Mouse (Mus musculus): ENCODE results near the gene Gins2. TPM values are rescaled to one million over a fixed set of nuclear protein-coding genes. Genes with fewer than 3 reads are reported as not detected.

Gene Gins2
- total RNA-seq, 1 experiment from 2014 or later: 15.5 TPM

DNA sequence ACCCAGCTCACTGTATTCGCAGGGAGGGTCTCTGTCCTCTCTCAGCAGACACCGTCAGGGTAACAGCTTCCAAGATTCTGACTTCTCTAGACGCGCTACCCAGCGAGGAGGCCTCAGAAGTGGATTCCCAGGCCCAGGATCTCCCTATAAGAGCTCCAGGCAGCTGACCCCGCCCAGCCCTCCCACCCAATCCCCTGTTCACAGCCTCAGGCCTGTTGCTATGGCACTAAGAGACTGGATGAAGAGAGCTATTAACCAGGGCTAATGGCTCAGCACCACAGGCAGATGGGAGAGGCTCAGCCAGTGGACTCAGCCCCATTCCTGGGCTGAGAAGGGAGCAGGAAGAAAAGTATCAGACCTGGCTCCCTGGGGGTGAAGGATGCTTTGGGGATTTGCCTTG lies 13.6 kb upstream of the Gins2 start:
- DNase-seq: no peak

DNA sequence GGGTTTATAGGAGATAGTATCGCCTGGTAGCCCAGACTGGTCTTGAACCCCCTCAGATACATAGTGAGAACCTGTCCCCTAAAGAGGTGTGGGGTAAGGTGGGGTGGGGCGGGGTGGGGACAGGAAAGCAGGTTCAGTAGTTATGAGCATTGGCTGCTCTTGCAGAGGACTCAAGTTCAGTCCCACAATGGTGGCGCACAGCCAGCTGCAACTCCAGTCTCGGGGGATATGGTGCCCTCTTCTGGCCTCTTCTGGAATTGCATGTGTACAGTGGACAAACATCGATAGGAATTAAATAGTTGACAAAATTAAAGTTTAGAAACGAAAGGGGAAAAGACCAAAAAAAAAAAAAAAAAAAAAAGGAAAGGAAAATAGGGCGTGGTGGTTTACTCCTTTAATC lies 10.4 kb upstream of the Gins2 start:
- peak; percentile 90 for DNase-seq

DNA sequence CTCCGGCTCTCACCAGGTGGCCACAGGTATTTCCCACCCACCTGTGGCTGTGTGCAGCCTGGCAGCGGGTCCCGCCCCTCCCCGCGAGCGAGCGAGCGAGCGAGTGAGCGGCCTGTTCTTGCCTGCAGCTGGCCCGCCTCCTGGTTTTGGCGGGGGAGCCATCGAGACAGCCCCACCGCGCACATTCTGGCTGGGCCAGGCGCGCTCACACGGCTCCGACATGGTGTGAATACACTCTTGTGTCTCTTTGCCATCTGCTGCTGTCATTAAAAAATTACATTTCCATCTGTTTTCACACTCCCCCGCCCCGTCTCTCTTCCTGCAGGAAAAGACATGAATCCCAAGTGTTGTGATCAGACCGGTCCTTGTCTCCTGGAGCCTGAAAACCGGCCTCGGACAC lies 9.5 kb upstream of the Gins2 start:
- no peak for DNase-seq

DNA sequence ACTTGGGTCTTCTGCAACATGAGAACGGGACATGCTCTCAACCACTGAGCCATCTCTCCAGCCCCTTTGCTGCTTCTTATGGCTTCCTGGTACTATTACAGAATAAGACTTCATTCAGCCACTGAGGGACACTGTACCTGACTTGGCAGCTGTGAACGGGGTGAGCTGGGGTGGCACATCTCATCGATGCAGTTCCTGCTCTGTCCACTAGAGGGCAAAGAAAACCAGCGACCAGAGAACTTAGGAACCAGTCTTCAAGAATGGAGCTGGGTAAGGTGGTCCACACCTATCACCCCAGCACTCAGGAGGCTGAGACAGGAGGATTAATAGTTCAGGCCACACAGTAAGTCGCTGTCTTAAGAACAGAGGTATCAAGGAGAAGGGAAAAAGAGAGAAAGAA lies 6.9 kb upstream of the Gins2 start:
- peak; percentile 69 for DNase-seq

DNA sequence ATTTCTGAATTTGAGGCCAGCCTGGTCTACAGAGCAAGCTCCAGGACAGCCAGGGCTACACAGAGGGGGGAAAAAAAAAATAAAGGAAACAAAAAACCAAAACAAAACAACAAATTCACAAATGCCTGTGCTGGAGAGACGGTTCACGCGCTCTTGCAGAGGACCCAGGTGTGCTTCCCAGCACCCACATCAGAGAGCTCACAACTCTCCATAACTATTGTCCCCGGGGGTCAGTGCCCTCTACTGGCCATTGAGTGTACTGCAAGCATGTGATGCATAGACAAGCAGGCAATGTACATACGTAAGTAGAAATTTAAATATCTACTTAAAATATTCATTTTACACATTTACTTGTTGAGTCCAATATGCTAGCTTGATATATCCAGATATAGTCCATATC lies 5.5 kb upstream of the Gins2 start:
- DNase-seq: no peak

DNA sequence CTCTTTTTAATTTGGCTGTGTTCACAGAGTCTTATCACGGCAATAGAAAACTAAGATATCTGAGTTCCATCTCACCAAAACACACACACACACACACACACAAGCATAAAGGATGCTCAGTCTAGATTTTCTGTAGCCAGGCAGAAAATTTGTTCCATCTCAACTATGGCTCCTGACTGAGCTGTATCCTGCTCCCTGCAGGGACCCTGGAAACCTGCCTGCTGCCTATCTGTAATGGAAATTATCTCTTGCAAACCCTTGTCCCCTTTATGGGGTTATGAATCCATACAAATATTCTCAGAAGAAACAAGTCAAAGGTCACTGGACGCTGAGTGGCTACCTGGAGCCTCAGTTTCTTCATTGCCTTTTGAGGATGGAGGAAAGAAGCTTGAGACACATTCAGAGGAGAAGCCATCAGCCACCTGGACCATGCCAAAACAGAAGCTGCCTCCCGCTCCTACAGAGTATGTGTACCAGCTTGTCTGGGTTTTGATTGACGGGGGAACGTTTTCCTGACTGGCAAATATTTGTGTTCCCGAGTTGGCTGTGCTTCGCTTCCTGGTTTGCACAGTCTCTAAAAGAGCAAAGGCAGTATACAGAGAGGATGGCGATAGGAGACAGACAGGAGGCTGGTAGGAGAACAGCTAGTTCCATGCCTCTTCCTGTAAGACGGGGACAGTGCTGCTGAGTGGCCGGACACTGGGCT lies 2.6 kb upstream of the Gins2 start:
- DNase-seq: no peak

DNA sequence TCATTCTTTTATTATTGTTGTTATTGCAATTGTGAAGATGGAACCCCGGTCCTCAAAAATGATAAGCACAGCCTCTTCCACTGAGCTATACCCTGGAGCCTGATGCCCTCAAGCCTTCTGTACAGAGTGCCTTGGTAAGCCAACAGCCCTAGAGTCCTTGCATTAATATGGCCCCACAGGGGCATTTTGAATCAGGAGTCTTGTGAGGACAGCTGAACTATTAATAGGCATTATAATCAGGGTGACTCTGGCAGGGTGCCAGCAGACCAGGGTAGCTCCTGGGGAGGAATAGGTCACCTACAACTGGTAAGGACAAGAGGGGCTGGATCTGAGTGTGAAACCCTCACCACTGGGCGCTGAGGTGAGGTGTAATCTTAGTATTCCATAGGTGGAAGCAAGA lies 817 bp upstream of the Gins2 start:
- DNase-seq: peak; percentile 57

DNA sequence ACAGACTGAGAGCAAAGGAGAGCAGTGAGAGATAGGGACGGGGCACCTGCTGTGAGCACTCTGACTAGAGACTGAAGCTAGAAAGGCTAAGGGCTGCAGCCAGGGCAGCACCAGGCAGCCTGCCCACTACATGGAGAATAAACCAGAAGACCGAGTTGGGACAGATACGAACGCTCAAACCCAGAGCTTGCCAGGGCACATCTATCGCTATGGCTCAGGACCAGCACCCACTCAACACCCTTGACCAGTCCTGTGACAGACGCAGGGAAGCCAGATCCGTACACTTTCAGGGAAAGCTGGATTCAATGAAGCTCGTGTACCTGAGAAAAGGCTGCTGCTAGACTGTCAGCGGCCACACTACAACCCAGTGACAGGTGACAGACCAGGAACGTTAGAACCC lies 3.6 kb downstream of the Gins2 start:
- no peak for DNase-seq

DNA sequence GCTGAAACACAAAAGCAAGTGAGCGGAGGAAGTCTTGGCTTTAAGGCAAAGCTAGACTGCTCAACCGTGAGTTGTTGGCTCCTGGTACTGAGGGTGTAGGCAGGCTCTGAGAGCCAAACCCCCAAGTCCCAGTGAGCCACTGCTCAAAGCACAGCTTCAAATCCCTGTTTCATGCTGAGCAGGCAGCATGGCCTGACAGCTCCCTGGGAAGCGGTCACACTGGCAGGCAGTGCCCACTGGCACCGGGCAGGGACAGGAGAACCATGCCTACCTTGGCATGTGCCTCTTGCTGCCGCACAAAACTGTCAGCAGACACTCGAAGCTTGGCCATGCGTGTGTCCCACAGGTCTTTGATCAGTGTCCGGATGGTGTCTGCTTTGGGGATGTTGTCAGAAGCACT lies 7.3 kb downstream of the Gins2 start:
- peak; percentile 45 for DNase-seq

DNA sequence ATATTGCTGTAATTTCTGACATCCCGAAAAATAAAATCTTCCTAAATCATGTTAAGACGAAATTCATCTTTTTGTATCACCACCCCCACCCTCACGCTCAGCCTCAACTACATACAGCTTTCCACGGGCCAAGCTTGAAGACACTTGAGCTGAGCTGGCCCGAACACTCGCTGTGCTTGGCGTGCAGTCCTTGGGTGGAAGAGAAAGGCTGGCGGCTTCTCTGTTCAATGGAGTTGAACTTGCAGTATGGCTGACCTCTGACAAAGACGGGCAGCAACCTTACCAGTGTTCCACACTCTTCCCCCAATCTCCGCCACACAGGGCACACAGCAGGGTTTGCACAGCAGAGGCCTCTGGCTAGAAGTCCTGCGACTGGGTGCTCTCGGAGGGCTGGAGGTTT lies 7.8 kb downstream of the Gins2 start:
- no peak for DNase-seq

DNA sequence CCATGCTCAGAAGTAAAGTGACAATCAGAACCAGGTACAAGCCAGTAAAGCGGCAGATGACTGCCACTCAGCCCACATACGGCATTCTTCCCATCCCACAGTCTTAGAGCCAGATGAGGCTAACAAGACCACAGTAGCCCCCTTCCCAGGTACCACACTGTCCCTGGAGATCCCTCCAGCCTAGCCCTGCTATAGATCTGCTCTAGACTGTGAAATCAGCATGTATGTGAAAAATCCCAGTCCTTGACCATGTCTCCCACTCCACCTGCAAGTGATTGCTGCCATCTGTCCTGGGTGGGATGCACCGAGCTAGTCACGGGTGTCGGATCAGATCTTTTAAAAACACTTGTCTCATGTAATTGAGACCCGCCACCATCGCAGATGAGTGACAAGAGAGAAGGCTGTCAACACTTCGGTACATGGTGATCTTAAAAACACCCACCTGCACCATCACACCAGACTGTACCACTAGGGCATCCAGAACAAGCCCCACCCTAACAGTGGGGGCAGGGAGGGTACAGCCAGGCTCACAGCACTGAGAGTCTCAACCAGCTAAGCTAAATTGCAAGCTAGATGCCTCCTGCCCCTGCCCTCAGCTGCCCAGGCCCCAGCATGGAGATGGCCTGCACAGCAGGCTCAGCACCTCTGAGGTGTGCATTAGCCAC lies 8.6 kb downstream of the Gins2 start:
- no peak for DNase-seq

DNA sequence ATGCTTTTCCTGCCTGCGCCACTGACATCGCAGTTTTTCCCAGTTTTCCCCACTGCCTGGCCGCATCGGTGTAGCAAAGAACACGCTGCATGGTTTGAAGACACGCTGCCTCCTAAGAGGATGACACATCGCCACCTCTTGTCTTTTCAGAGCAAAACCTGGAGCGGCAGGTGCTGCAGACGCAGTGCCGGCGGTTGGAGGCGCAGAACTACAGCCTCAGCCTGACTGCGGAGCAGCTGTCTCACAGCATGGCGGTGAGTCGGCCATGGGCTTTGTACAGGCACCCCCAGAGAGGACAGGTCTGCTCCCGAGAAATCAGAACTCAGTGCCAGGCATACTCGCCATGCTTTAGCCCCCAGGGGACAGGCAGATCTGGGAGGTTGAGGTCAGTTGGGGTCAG lies 11.3 kb downstream of the Gins2 start:
- no peak for DNase-seq

DNA sequence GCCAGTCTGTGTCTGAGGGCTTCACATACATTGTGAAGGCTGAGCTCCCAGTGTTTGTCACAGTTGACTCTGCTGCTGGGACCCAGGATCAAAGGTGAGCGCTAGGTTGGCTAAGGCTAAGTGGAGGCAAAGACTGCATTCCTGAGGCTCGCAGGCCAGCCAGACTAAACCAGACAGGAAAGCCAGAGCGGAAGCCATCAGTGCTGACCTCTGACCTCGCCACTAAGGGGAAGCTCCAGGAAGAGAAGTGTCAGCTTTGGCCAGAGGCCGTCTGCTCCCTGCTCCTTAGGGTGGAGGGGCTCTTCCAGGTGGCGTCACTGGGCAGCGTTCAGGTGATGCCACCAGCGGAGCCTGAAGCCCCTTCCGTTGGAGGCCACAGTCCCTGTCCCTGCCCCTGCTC lies 13.3 kb downstream of the Gins2 start:
- peak; percentile 46 for DNase-seq

DNA sequence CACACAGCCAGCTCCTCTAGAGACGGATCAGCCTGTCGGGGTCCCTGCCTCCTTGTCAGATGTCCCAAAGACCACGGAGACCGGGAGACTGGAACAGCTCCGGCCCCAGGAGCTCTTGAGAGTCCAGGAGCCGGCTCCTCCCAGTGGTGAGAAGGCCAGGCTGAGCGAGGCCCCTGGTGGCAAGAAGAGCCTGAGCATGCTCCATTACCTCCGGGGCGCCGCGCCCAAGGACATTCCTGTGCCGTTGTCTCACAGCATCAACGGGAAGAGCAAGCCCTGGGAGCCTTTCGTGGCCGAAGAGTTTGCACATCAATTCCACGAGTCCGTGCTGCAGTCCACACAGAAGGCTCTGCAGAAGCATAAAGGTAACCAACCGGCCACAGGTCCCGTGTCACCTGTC lies 14.2 kb downstream of the Gins2 start:
- peak; percentile 82 for DNase-seq

DNA sequence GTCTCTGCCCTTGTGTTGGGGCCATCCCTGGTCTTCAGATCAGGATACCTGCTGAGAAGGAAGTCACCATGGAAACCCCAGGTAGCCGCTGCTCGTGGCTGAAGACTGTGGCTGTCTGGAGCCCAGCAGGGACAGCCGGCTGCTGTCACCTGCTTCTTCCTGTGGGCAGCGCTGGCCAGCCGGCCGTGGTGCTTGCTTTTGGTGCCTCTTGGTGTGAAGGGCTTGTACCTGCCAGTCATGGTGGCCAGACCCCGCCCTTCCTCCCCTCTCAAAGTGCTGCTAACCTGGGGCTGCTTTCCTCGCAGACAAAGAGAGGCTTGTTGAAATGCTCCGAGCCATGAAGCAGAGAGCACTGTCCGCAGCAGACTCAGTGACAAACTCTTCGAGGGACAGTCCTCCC lies 15.2 kb downstream of the Gins2 start:
- DNase-seq: no peak

DNA sequence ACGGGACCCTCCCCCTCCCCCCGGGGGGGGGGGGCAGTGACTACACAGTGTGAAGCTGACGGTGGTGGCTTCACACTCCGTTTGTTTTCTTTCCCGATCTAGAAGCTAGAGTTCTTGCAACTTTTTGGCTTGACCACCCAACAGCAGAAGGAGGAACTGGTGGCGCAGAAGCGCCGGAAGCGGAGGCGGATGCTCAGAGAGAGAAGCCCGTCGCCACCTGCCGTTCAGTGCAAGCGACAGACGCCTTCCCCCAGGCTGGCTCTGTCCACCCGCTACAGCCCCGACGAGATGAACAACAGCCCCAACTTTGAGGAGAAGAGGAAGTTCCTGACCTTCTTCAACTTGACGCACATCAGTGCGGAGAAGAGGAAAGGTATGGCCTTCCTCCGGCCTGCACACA lies 16.6 kb downstream of the Gins2 start:
- DNase-seq: no peak

DNA sequence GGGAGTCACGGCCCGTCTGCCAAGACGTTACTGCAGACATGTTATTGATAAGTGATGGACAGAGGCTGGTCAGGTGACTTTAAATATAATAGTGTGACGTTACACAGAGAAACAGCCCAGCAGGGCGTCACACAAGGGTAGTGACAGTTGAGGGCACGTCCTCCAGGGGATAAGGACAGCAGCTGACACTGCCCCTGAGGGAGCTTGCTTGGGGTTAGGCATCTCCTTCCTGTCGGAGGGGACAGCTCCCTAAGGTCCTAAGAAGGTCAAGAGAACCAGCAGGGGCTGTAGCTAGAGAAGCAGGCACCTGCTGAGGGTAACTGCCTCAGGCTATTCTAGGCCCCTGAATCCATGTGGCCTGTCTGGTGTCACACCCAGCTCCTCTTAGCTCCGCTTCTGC lies 17.5 kb downstream of the Gins2 start:
- no peak for DNase-seq

DNA sequence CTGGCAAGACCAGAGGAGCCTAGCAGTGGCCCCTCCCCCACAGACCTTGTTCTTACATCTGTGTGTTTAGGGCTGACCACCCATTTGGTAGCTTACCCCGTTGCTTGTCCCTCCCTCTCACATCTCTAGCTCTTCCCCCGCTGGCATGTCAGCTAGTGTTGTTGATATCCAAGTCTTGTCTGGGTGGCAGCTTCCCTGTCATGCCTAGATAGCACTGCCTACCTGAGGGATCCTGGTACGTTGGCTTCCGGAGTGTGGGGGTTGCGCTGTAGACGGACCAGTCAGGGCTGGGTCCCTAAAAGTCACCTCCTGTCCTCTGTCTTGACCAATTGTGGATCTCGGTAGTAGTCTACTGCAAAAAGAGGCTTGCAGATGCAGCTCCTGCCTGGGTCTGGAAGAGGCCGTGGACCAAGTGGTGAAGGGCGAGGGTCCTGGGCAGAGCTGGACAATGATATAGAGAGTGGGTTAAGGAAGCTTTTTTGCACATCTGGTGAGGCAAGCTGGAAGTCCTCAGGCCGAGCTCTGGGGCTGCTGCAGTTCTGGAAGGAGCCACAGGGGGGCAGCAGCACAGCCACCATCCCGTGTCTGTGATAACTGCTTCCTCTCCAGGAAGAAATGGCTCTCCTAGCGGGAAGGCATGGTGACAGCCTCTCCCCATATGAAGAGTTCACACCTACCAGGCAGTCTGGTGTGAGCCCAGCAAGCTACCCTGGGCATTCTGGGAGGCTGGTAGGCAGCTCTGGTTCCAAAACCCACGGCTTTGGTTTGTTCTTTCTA lies 19.0 kb downstream of the Gins2 start:
- DNase-seq: peak; percentile 82

DNA sequence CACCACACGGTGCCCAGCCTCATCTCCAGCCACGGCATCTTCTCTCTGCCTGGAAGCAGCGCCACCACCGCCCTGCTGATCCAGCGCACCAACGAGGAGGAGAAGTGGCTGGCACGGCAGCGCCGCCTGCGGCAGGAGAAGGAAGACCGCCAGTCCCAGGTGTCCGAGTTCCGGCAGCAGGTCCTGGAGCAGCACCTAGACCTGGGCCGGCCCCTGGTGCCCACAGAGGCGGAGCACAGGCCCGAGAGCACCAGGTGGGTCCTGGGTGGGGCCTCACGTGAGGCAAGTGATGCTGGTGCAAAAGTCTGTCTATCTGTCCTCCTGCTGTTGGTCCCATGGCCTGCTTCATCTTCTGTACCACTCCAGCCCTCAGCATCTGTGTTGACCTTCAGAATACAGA lies 20.0 kb downstream of the Gins2 start:
- no peak for DNase-seq

DNA sequence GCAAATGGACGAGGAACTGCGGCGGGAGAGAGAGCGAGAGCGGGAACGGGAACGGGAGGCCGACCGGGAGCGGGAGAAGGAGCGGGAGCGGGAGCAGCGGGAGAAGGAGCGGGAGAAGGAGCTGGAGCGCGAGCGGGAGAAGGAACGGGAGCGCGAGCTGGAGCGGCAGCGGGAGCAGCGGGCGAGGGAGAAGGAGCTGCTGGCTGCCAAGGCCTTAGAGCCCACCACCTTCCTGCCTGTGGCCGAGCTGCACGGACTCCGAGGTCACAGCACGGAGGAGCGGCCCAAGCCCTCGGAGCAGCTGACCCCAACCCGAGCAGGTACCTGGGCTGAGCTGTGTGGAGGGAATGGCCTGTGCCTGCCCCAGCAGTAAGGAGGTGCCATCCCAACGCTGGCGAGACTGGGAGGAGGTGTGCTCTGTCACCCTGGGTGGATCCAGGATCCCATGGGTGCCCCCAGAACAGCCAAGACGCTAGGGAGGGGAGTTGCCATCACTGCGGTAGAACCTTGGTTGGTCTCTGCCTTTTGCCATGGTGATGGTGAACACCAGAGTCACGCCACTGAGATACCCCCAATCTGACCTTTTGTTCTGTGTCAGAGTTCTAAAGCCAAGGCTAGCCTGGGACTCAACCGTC lies 20.8 kb downstream of the Gins2 start:
- DNase-seq: no peak

DNA sequence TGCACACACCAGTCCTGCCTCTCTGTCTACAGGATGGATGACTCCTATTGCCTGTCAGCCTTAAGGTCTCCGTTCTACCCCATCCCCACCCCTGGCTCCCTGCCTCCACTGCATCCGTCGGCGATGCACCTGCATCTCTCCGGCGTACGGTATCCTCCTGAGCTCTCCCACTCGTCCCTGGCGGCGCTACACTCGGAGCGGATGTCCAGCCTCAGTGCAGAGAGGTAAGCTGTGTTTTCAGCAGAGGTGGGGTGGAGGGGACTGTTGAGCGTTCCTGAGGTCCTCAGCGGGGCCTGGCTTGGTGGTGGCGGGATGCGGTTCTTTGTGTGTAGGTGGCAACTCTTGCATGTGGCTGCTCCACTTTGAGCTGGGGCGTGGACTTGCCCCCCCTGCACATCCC lies 21.4 kb downstream of the Gins2 start:
- DNase-seq: no peak

DNA sequence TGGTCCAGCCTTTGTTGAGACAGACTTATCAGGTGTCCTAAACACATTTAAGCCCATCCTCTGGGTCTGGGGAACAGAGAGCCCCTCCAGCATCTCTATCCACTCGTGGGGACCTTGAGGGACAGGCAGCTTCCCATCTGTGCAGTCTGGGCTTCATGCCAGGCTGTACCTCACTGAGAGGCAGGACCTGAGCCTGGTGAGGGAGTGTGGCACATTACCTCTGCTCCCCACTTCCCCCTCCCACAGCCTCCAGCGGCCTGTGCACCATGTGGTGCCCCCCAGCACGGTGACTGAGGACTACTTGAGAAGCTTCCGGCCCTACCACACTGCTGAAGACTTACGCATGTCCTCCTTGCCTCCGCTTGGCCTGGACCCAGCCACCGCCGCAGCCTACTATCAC lies 22.4 kb downstream of the Gins2 start:
- DNase-seq: no peak

DNA sequence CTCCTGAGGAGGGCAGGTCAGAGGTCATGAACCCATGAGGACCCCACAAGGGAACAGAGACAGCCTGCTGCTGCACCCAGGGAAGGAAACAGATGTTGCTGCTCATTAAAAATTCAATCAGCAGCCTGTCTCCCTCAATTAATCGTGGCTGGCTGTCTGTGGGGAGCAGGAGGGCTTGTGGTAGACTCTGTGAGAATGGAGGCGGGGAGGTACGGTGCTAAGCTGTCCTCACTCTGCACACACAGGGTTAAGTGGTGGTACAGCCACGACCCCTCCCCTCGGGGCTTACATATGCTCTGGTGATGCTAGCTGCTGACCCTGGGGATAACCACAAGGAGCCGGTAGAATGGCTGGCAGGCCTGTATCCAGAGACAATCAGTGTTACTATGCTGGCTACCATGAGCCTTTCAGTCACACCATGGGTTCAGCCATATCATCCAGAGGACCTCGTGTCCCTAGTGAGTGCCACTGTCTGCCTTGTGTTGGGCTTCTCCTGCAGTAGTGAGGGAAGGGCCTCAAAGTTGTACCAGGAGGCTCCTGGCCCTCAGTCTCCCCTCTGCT lies 23.9 kb downstream of the Gins2 start:
- DNase-seq: no peak

Measured in adrenal gland, postnatal 14 days (tissue).